ENCODE assay signal across 15 mouse cellular contexts in the genomic region with DNA sequence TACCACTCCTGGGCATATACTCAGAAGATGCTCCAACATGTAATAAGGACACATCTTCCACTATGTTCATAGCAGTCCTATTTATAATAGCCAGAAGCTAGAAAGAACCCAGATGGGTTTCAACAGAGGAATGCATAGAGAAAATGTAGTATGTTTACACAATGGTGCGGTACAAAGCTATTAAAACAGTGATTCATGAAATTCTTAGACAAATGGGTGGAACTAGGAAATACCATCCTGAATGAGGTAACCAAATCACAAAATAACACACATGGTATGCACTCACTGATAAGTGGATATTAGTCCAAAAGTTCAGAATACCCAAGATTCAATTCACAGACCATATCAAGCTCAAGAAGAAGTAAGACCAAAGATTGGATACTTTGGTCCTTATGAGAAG. TPM values are rescaled to one million over a fixed set of nuclear protein-coding genes. Genes with fewer than 3 reads are reported as not detected.
"Had no signal": no experiment of that assay in that cellular context is flagged by ENCODE, and none has a peak within 500 bp of the region (broad histone marks: within the 10 kb centered on the region; RNA-seq: fewer than 3 reads in every experiment).

No protein-coding gene starts in this region.

RNA-seq across cellular contexts. Expression of a gene that starts 4.0 kb away (rescaled TPM):
- polyA plus RNA-seq: embryonic facial prominence, embryonic 10.5 days; embryonic facial prominence, embryonic 11.5 days; embryonic facial prominence, embryonic 12.5 days; embryonic facial prominence, embryonic 13.5 days; embryonic facial prominence, embryonic 15.5 days; forebrain, embryonic 10.5 days; forebrain, embryonic 11.5 days; forebrain, embryonic 12.5 days; forebrain, embryonic 13.5 days; forebrain, embryonic 14.5 days; forebrain, embryonic 15.5 days; forebrain, embryonic 16.5 days; forebrain, postnatal 0 days had no signal

RNA-seq across cellular contexts. Expression of a gene that starts 4.5 kb away (rescaled TPM):
- polyA plus RNA-seq: erythroblast, embryonic 14.5 days had no signal

RNA-seq across cellular contexts. Expression of a gene that starts 17.3 kb away (rescaled TPM):
- polyA plus RNA-seq: embryonic facial prominence, embryonic 10.5 days; embryonic facial prominence, embryonic 11.5 days; embryonic facial prominence, embryonic 12.5 days; embryonic facial prominence, embryonic 13.5 days; embryonic facial prominence, embryonic 14.5 days; embryonic facial prominence, embryonic 15.5 days; erythroblast, embryonic 14.5 days; forebrain, embryonic 10.5 days; forebrain, embryonic 11.5 days; forebrain, embryonic 12.5 days; forebrain, embryonic 13.5 days; forebrain, embryonic 14.5 days; forebrain, embryonic 15.5 days; forebrain, embryonic 16.5 days; forebrain, postnatal 0 days had no signal

RNA-seq across cellular contexts. Expression of a gene that starts 19.3 kb away (rescaled TPM):
- polyA plus RNA-seq: embryonic facial prominence, embryonic 10.5 days; embryonic facial prominence, embryonic 11.5 days; embryonic facial prominence, embryonic 12.5 days; embryonic facial prominence, embryonic 13.5 days; erythroblast, embryonic 14.5 days; forebrain, embryonic 10.5 days; forebrain, embryonic 11.5 days; forebrain, embryonic 12.5 days; forebrain, embryonic 13.5 days; forebrain, embryonic 14.5 days; forebrain, embryonic 15.5 days; forebrain, embryonic 16.5 days had no signal
